Mouse (Mus musculus) heart, postnatal 0 days (tissue): ENCODE measurements around the gene Fbxo42.

Experiments
- CTCF ChIP-seq: IDR thresholded peaks from 2 replicates; pipeline ENCODE4 v1.5.1; 2016; ENCODE audit warnings: antibody characterized with exemption, control low read depth, low read depth
- EP300 ChIP-seq: IDR thresholded peaks from 2 replicates; pipeline ENCODE4 v1.6.1; 2016; ENCODE audit warnings: antibody characterized with exemption, low read depth

DNA sequence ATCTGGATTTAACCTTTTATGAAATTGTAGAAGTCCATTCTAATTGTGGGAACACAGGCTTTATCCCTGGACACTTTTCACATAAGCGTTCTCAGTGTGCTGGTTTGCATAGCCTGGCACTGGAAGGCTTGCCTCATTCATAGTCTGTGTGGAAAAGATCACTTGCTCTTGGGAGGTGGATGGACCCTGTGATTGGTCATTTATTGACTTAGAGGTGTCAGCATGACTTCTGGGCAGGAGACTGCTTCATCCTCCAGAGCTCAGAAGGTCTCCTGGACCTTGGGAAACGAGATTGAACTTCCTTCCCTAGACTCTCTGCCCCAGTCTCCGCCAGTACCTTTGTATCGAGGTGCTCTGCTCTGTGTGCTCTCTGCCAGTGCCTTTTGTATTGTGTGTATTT lies 36.7 kb downstream of the Fbxo42 start:
- TF ChIP-seq CTCF (no peak), EP300 (no peak)
